Mouse (Mus musculus) liver, postnatal 0 days (tissue): Measurements from ENCODE around the gene Vwa7.

Source experiments
- CTCF ChIP-seq: sonication (generic); IDR thresholded peaks from 2 replicates; pipeline ENCODE4 v1.5.1; 2016; ENCODE audit warnings: antibody characterized with exemption, low read depth
- EP300 ChIP-seq: IDR thresholded peaks from 2 replicates; pipeline ENCODE4 v1.6.1; 2016; ENCODE audit warnings: antibody characterized with exemption, low read depth, mild to moderate bottlenecking

- TF ChIP-seq CTCF (no peak), EP300 (no peak)
Observed at GRCm38 (mm10) chr17:35063466-35063865, 47.1 kb downstream of the Vwa7 start.
